ENCODE assay signal across 9 mouse cellular contexts in genomic region chr7:24112156-24112856, GRCm38 (mm10). TPM values are rescaled to one million over a fixed set of nuclear protein-coding genes. Genes with fewer than 3 reads are reported as not detected.
DNase-seq lines count a peak whose midpoint lies in the region; ATAC-seq lines count a peak whose summit lies in the region.
"Had no signal": no experiment of that assay in that cellular context is flagged by ENCODE, and none has a peak within 500 bp of the region (broad histone marks: within the 10 kb centered on the region; RNA-seq: fewer than 3 reads in every experiment).

Gene Zfp112 (plus strand): TSS chr7:24112314.

- ATAC-seq in forebrain, embryonic 12.5 days (ENCODE audit: low FRiP score), result peak; percentile 97
- ATAC-seq in heart, embryonic 15.5 days (replicated peaks; ENCODE audit: insufficient number of reproducible peaks, insufficient read depth, low FRiP score, low read depth), result peak; percentile 96
- peak; percentile 83 for ATAC-seq in liver, embryonic 11.5 days (replicated peaks; ENCODE audit: low FRiP score)
- peak; percentile 93 for ATAC-seq in neural tube, embryonic 11.5 days (ENCODE audit: insufficient read depth, low FRiP score, low TSS enrichment)

- H3K36me3 ChIP-seq in forebrain, embryonic 12.5 days (replicated peaks), result peaks cover 26% of the 10 kb centered on the region
- peaks cover 23% of the 10 kb centered on the region for H3K36me3 ChIP-seq in heart, embryonic 15.5 days
- H3K36me3 ChIP-seq in liver, embryonic 11.5 days (ENCODE audit: control insufficient read depth, insufficient read depth, low read length), result peaks cover 18% of the 10 kb centered on the region
- peaks cover 7% of the 10 kb centered on the region for H3K36me3 ChIP-seq in neural tube, embryonic 11.5 days (ENCODE audit: control insufficient read depth, insufficient read depth, low read length)

- peak within 1 kb of the TSS; percentile 68 for H3K9ac ChIP-seq in forebrain, embryonic 12.5 days
- H3K9ac ChIP-seq in heart, embryonic 15.5 days, result peak within 1 kb of the TSS; percentile 71
- peak within 1 kb of the TSS; percentile 47 for H3K9ac ChIP-seq in liver, embryonic 11.5 days (ENCODE audit: low read depth, low read length)
- peak within 1 kb of the TSS; percentile 66 for H3K9ac ChIP-seq in neural tube, embryonic 11.5 days (ENCODE audit: low read length)

- peak within 1 kb of the TSS; percentile 78 for H3K4me2 ChIP-seq in forebrain, embryonic 12.5 days
- H3K4me2 ChIP-seq in heart, embryonic 15.5 days, result peak within 1 kb of the TSS; percentile 82
- peak within 1 kb of the TSS; percentile 86 for H3K4me2 ChIP-seq in liver, embryonic 11.5 days
- peak within 1 kb of the TSS; percentile 76 for H3K4me2 ChIP-seq in neural tube, embryonic 11.5 days (ENCODE audit: low read depth)

- peaks cover 7% of the 10 kb centered on the region for H3K4me1 ChIP-seq in forebrain, embryonic 12.5 days
- peaks cover 5% of the 10 kb centered on the region for H3K4me1 ChIP-seq in heart, embryonic 15.5 days (replicated peaks)
- peaks cover 3% of the 10 kb centered on the region; the same call in 1 of the 2 replicates for H3K4me1 ChIP-seq in liver, embryonic 11.5 days (replicated peaks; ENCODE audit: control insufficient read depth, insufficient read depth, low read length)
- H3K4me1 ChIP-seq in neural tube, embryonic 11.5 days (ENCODE audit: control insufficient read depth, insufficient read depth, low read length), result 0 out of 2 replicates have a peak, but pooled peaks cover 2% of the 10 kb centered on the region

- peak within 1 kb of the TSS; percentile 42; the same call in 1 of the 2 replicates for H3K27ac ChIP-seq in forebrain, embryonic 12.5 days
- peak within 1 kb of the TSS; percentile 78 for H3K27ac ChIP-seq in heart, embryonic 15.5 days
- peak within 1 kb of the TSS; percentile 71 for H3K27ac ChIP-seq in liver, embryonic 11.5 days (ENCODE audit: low read depth, low read length)
- no peak within 1 kb of the TSS for H3K27ac ChIP-seq in neural tube, embryonic 11.5 days (ENCODE audit: low read depth, low read length)

- H3K9me3 ChIP-seq in forebrain, embryonic 12.5 days, result peaks cover 27% of the 10 kb centered on the region
- H3K9me3 ChIP-seq in heart, embryonic 15.5 days (replicated peaks), result peaks cover 11% of the 10 kb centered on the region; the same call in 1 of the 2 replicates
- H3K9me3 ChIP-seq in liver, embryonic 11.5 days (ENCODE audit: control insufficient read depth, low read length), result peaks cover 15% of the 10 kb centered on the region
- peaks cover 15% of the 10 kb centered on the region for H3K9me3 ChIP-seq in neural tube, embryonic 11.5 days (ENCODE audit: control insufficient read depth, low read length)

- peak within 1 kb of the TSS; percentile 62 for H3K4me3 ChIP-seq in forebrain, embryonic 12.5 days (replicated peaks)
- peak within 1 kb of the TSS; percentile 63 for H3K4me3 ChIP-seq in heart, embryonic 15.5 days
- peak within 1 kb of the TSS; percentile 64 for H3K4me3 ChIP-seq in liver, embryonic 11.5 days (ENCODE audit: low read depth, low read length)
- H3K4me3 ChIP-seq in neural tube, embryonic 11.5 days (ENCODE audit: low read depth, low read length), result peak within 1 kb of the TSS; percentile 62

- peak; percentile 91 for DNase-seq in 3T3-L1 (ENCODE audit: low read depth, low spot score)
- DNase-seq in c-Kit-positive CD71-positive TER-119-positive erythroid progenitor cells, embryonic 14.5 days (ENCODE audit: low spot score), result peak; percentile 43
- peak; percentile 84 to 94 for DNase-seq in kidney, postnatal 25 days
- DNase-seq in liver, embryonic 11.5 days (ENCODE audit: low spot score), result peak; percentile 73
- peak; percentile 88 for DNase-seq in neural tube, embryonic 11.5 days (ENCODE audit: low spot score)
- peak; percentile 58 for DNase-seq in urinary bladder, adult 2 months (ENCODE audit: low spot score)

- WGBS in forebrain, embryonic 12.5 days, result 2% methylated on average over 23 of the region's 23 CpGs
- WGBS in heart, embryonic 15.5 days, result 1% methylated on average over 23 of the region's 23 CpGs
- WGBS in liver, embryonic 11.5 days, result 3% methylated on average over 23 of the region's 23 CpGs
- WGBS in neural tube, embryonic 11.5 days, result 3% methylated on average over 23 of the region's 23 CpGs

- no peaks in the 10 kb centered on the region for H3K27me3 ChIP-seq in forebrain, embryonic 12.5 days
- H3K27me3 ChIP-seq in heart, embryonic 15.5 days, result no peaks in the 10 kb centered on the region
- no peaks in the 10 kb centered on the region for H3K27me3 ChIP-seq in liver, embryonic 11.5 days (replicated peaks; ENCODE audit: control insufficient read depth, insufficient read depth, low read length)
- H3K27me3 ChIP-seq in neural tube, embryonic 11.5 days (ENCODE audit: control insufficient read depth, insufficient read depth, low read length), result no peaks in the 10 kb centered on the region
- H3K27me3 ChIP-seq: CH12.LX had no signal

RNA-seq across cellular contexts. Expression of gene Zfp112, which starts in this region (rescaled TPM):
- 7.3 and 7.7 TPM in 2 replicates for polyA plus RNA-seq in forebrain, embryonic 12.5 days (2016; fragmentation: Nextera tagmentation; extraction: Ambion mirVana)
- polyA plus RNA-seq in heart, embryonic 15.5 days (2015; fragmentation: Nextera tagmentation; extraction: Ambion mirVana), result 5.3 and 6.3 TPM in 2 replicates
- 2.1 and 3.5 TPM in 2 replicates for polyA plus RNA-seq in liver, embryonic 11.5 days (2014; fragmentation: Nextera tagmentation; extraction: Ambion mirVana)
- 3.6 and 4.4 TPM in 2 replicates for polyA plus RNA-seq in neural tube, embryonic 11.5 days (2014; fragmentation: Nextera tagmentation; extraction: Ambion mirVana)
- 4.6 and 5.1 TPM in 2 replicates for polyA plus RNA-seq in urinary bladder, adult 2 months (2012; rRNA removed)
